Mouse (Mus musculus) MEL (cell line): Measurements from ENCODE around the gene Atxn1l. TPM values are rescaled to one million over a fixed set of nuclear protein-coding genes. Genes with fewer than 3 reads are reported as not detected.

ENCODE experiments used
- DNase-seq: peaks from one replicate; pipeline ENCODE4 v3.0.0; 2011; ENCODE audit warnings: low read depth, low spot score
- H3K27ac ChIP-seq: 2 replicates; pipeline ENCODE4 v1.5.1; 2012; ENCODE audit warnings: low read depth, mild to moderate bottlenecking, control low read depth, low read length, moderate library complexity; ENCODE audit not compliant: control insufficient read depth
- H3K27me3 ChIP-seq, 2 experiments: fragments of 150-350 bp in 1 of 2; sonication (generic) in 1 of 2; 2 replicates each; pipeline ENCODE4 v1.6.1; 2012; ENCODE audit warnings: low read length in 2 of 2, mild to moderate bottlenecking in 2 of 2, improper control_type of control experiment in 1 of 2, moderate library complexity in 1 of 2; ENCODE audit not compliant: insufficient read depth in 2 of 2, control insufficient read depth in 1 of 2
- H3K36me3 ChIP-seq, 2 experiments: 2 replicates each; pipeline ENCODE4 v1.6.1; 2012 to 2014; ENCODE audit warnings: low read length in 2 of 2, improper control_type of control experiment in 1 of 2, inconsistent platforms in 1 of 2, mild to moderate bottlenecking in 1 of 2; ENCODE audit not compliant: insufficient read depth in 2 of 2, control insufficient read depth in 1 of 2
- H3K4me1 ChIP-seq, 2 experiments: fragments of 150-350 bp in 1 of 2; sonication (generic) in 1 of 2; 2 replicates each; pipeline ENCODE4 v1.6.1; 2012; ENCODE audit warnings: low read length in 2 of 2, improper control_type of control experiment in 1 of 2, mild to moderate bottlenecking in 1 of 2; ENCODE audit not compliant: insufficient read depth in 2 of 2, control insufficient read depth in 1 of 2
- H3K4me3 ChIP-seq, 2 experiments: fragments of 150-350 bp in 1 of 2; sonication (generic) in 1 of 2; 2 replicates each; pipeline ENCODE4 v1.5.1; 2012; ENCODE audit warnings: low read depth in 2 of 2, low read length in 2 of 2, mild to moderate bottlenecking in 2 of 2, moderate library complexity in 2 of 2, control low read depth in 1 of 2, improper control_type of control experiment in 1 of 2; ENCODE audit not compliant: control insufficient read depth in 1 of 2, insufficient read depth in 1 of 2
- H3K79me2 ChIP-seq: 2 replicates; pipeline ENCODE4 v1.6.1; 2012; ENCODE audit warnings: mild to moderate bottlenecking, low read length, moderate library complexity; ENCODE audit not compliant: control insufficient read depth, poor library complexity, insufficient read depth
- H3K9ac ChIP-seq: 2 replicates; pipeline ENCODE4 v1.6.1; 2012; ENCODE audit warnings: low read depth, mild to moderate bottlenecking, control low read depth, low read length, moderate library complexity; ENCODE audit not compliant: control insufficient read depth, poor library complexity, severe bottlenecking
- H3K9me3 ChIP-seq: fragments of 150-350 bp; sonication (generic); replicated peaks from 2 replicates; pipeline ENCODE4 v1.6.1; 2012; ENCODE audit warnings: mild to moderate bottlenecking, low read length, improper control_type of control experiment, moderate library complexity; ENCODE audit not compliant: insufficient read depth
- BHLHE40 ChIP-seq: IDR thresholded peaks from 2 replicates; pipeline ENCODE4 v1.6.1; 2012; ENCODE audit warnings: low read depth, mild to moderate bottlenecking, inconsistent platforms, low read length, improper control_type of control experiment, borderline replicate concordance
- CHD1 ChIP-seq: IDR thresholded peaks from 2 replicates; pipeline ENCODE4 v1.6.1; 2012; ENCODE audit warnings: low read depth, mild to moderate bottlenecking, inconsistent platforms, low read length, improper control_type of control experiment
- CTCF ChIP-seq, 3 experiments: IDR thresholded peaks in 2 of 3; conservative IDR thresholded peaks in 1 of 3; 2 replicates each; pipeline ENCODE4 v1.5.1; 2011 to 2012; ENCODE audit warnings: low read length in 3 of 3, low read depth in 2 of 3, mild to moderate bottlenecking in 2 of 3, improper control_type of control experiment in 1 of 3, inconsistent platforms in 1 of 3, mixed read lengths in 1 of 3, moderate library complexity in 1 of 3; ENCODE audit not compliant: control insufficient read depth in 1 of 3, insufficient read depth in 1 of 3, poor library complexity in 1 of 3, severe bottlenecking in 1 of 3
- E2F4 ChIP-seq: IDR thresholded peaks from 2 replicates; pipeline ENCODE4 v1.6.1; 2011; ENCODE audit warnings: low read depth, low read length, improper control_type of control experiment, borderline replicate concordance
- ELF1 ChIP-seq: IDR thresholded peaks from 2 replicates; pipeline ENCODE4 v1.6.1; 2014; ENCODE audit warnings: low read depth, mild to moderate bottlenecking, inconsistent platforms, low read length, improper control_type of control experiment, moderate library complexity
- ETS1 ChIP-seq: IDR thresholded peaks from 2 replicates; pipeline ENCODE4 v1.6.1; 2012; ENCODE audit warnings: low read depth, mild to moderate bottlenecking, inconsistent platforms, low read length, improper control_type of control experiment, moderate library complexity
- GATA1 ChIP-seq: IDR thresholded peaks from 2 replicates; pipeline ENCODE4 v1.6.1; 2011; ENCODE audit warnings: low read depth, low read length, improper control_type of control experiment
- HCFC1 ChIP-seq: IDR thresholded peaks from 2 replicates; pipeline ENCODE4 v1.6.1; 2012; ENCODE audit warnings: low read depth, mild to moderate bottlenecking, inconsistent platforms, low read length, improper control_type of control experiment, moderate library complexity
- KAT2A ChIP-seq: conservative IDR thresholded peaks from 2 replicates; pipeline ENCODE4 v1.6.1; 2012; ENCODE audit warnings: low read depth, low read length, improper control_type of control experiment, inconsistent platforms
- MAX ChIP-seq: IDR thresholded peaks from 2 replicates; pipeline ENCODE4 v1.6.1; 2011; ENCODE audit warnings: low read length, improper control_type of control experiment
- MEF2A ChIP-seq: IDR thresholded peaks from 2 replicates; pipeline ENCODE4 v1.6.1; 2014; ENCODE audit warnings: low read depth, mild to moderate bottlenecking, inconsistent platforms, low read length, improper control_type of control experiment; ENCODE audit not compliant: poor library complexity, insufficient replicate concordance, severe bottlenecking; ENCODE audit errors: extremely low read depth
- MXI1 ChIP-seq: IDR thresholded peaks from 2 replicates; pipeline ENCODE4 v1.6.1; 2011; ENCODE audit warnings: mild to moderate bottlenecking, low read depth, low read length, improper control_type of control experiment
- MYC ChIP-seq: IDR thresholded peaks from 2 replicates; pipeline ENCODE4 v1.6.1; 2011; ENCODE audit warnings: low read depth, mild to moderate bottlenecking, low read length, improper control_type of control experiment, moderate library complexity
- NELFE ChIP-seq: IDR thresholded peaks from 2 replicates; pipeline ENCODE4 v1.6.1; 2011; ENCODE audit warnings: low read depth, low read length, improper control_type of control experiment
- NRF1 ChIP-seq: IDR thresholded peaks from 2 replicates; pipeline ENCODE4 v1.6.1; 2014; ENCODE audit warnings: low read depth, mild to moderate bottlenecking, inconsistent platforms, low read length, improper control_type of control experiment, moderate library complexity; ENCODE audit not compliant: poor library complexity, insufficient read depth, severe bottlenecking
- POLR2A ChIP-seq, 2 experiments: IDR thresholded peaks; 2 replicates each; pipeline ENCODE4 v1.6.1; 2011 to 2012; ENCODE audit warnings: low read length in 2 of 2, mild to moderate bottlenecking in 2 of 2, control low read depth in 1 of 2, improper control_type of control experiment in 1 of 2, low read depth in 1 of 2, moderate library complexity in 1 of 2; ENCODE audit not compliant: control insufficient read depth in 1 of 2, insufficient read depth in 1 of 2, poor library complexity in 1 of 2
- POLR2AphosphoS2 ChIP-seq: IDR thresholded peaks from 2 replicates; pipeline ENCODE4 v1.6.1; 2011; ENCODE audit warnings: low read length, improper control_type of control experiment
- RAD21 ChIP-seq: IDR thresholded peaks from 2 replicates; pipeline ENCODE4 v1.6.1; 2011; ENCODE audit warnings: mild to moderate bottlenecking, low read depth, low read length, improper control_type of control experiment
- RCOR1 ChIP-seq: IDR thresholded peaks from 2 replicates; pipeline ENCODE4 v1.6.1; 2012; ENCODE audit warnings: low read depth, mild to moderate bottlenecking, inconsistent platforms, low read length, improper control_type of control experiment
- SIN3A ChIP-seq: IDR thresholded peaks from 2 replicates; pipeline ENCODE4 v1.6.1; 2012; ENCODE audit warnings: low read length, improper control_type of control experiment, inconsistent platforms
- TAL1 ChIP-seq: IDR thresholded peaks from 2 replicates; pipeline ENCODE4 v1.6.1; 2012; ENCODE audit warnings: mild to moderate bottlenecking, inconsistent platforms, low read length, moderate library complexity, mixed read lengths
- TBP ChIP-seq: IDR thresholded peaks from 2 replicates; pipeline ENCODE4 v1.8.0; 2011; ENCODE audit warnings: low read depth, low read length, improper control_type of control experiment
- ZC3H11A ChIP-seq: IDR thresholded peaks from 2 replicates; pipeline ENCODE4 v1.6.1; 2012; ENCODE audit warnings: low read depth, mild to moderate bottlenecking, inconsistent platforms, low read length, improper control_type of control experiment
- ZKSCAN1 ChIP-seq: IDR thresholded peaks from 2 replicates; pipeline ENCODE4 v1.6.1; 2012; ENCODE audit warnings: low read depth, mild to moderate bottlenecking, inconsistent platforms, low read length, improper control_type of control experiment, moderate library complexity
- ZMIZ1 ChIP-seq: IDR thresholded peaks from 2 replicates; pipeline ENCODE4 v1.6.1; 2012; ENCODE audit warnings: low read depth, mild to moderate bottlenecking, inconsistent platforms, low read length, improper control_type of control experiment, moderate library complexity
- ZNF384 ChIP-seq: IDR thresholded peaks from 2 replicates; pipeline ENCODE4 v1.6.1; 2012; ENCODE audit warnings: low read depth, mild to moderate bottlenecking, inconsistent platforms, low read length, improper control_type of control experiment
- polyA plus RNA-seq, 2 experiments: library from polyadenylated mRNA; stranded (reverse) in 1 of 2; unstranded in 1 of 2; fragments of >175 nt in 1 of 2; fragments of >200 nt in 1 of 2; gene quantifications; 2 replicates each; pipeline versions ENCODE4 v1.2.1 to v1.2.4; 2012; ENCODE audit warnings: low replicate concordance in 2 of 2, low read depth in 1 of 2; ENCODE audit not compliant: insufficient read length in 2 of 2, insufficient read depth in 1 of 2, missing spikeins in 1 of 2
- total RNA-seq: library from RNA; depleted of rRNA; stranded (reverse); fragments of 300-350 nt; gene quantifications from 2 replicates; pipeline ENCODE4 v1.2.3, GENCODE M21; 2012

Gene Atxn1l
- total and polyA plus RNA-seq, 3 experiments = 4.1 to 9.5 TPM; not detected in 1

DNA sequence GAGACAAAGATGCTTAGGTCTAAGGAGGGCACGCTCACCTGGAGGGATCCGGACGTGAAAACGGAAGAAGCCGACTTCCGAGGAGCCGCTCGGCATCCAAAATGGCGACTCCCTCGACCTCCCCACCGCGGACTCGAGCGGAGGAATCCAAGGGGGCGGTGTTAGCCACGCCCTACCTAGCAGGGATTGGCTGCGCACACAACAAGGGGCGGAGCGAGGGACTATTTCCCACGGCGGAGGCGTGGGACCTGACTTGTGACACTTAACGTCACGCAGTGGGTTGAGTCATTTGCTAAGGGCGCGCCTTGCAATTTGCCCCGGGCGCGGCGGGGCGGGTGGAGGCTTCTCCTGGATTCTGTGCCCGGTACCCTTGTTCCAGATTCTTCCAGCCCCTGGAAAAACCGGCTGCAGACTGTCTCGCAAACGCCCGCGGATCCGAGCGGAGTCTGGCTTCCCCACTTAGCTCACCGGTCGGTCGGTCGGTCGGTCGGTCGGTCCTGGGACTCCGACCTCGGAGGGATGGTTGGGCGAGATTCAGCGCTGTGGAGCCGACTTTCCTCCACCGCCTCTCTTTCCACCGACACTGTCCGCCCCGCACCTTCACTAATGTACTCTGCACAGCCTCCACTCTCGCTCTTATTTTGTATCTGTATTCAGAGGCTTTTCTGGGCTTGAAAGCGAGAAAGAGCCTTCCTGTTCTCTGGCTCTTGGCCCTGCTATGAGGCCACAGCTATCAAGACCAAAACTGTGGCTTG, 44.2 kb downstream of the Atxn1l start, which contains the start of gene Ist1 (continued):
- TF ChIP-seq NELFE (peak; percentile 97), ZKSCAN1 (peak; percentile 66; the same call in 1 of the 2 replicates), ZC3H11A (no peak), E2F4 (peak; percentile 59; the same call in 1 of the 2 replicates), ETS1 (peak; percentile 66), POLR2AphosphoS2 (peak; percentile 82; the same call in 1 of the 2 replicates), MXI1 (peak; percentile 95), TBP (peak; percentile 91), RCOR1 (peak; percentile 40; the same call in 1 of the 2 replicates), BHLHE40 (no peak), CHD1 (no peak), ZMIZ1 (peak; percentile 89; the same call in 1 of the 2 replicates), NRF1 (peak; percentile 48; the same call in 1 of the 2 replicates)

- H3K9ac ChIP-seq = peak overlapping the region; percentile 73
- H3K4me3 ChIP-seq = peak overlapping the region; percentile 81 to 83
- H3K27ac ChIP-seq = peak overlapping the region; percentile 35
- H3K36me3 ChIP-seq = peaks cover 0 to 15% of the 10 kb centered on the region in 2 experiments; a peak in 2 of 4 replicates
- no peaks in the 10 kb centered on the region for H3K9me3 ChIP-seq
- peaks cover 44% of the 10 kb centered on the region for H3K79me2 ChIP-seq
- no peak for DNase-seq
- H3K27me3 ChIP-seq = no peaks in the 10 kb centered on the region
- peaks cover 5 to 14% of the 10 kb centered on the region in 2 experiments for H3K4me1 ChIP-seq
- no peak for TF ChIP-seq GATA1
- TF ChIP-seq ELF1 = peak; percentile 51; the same call in 1 of the 2 replicates
- TF ChIP-seq, all 39 proteins: peak for 1
Measured at GRCm38 (mm10) chr8:109692443-109693145, 44.9 kb downstream of the Atxn1l start.

- H3K9me3 ChIP-seq = no peaks in the 10 kb centered on the region
- peaks cover 49% of the 10 kb centered on the region for H3K79me2 ChIP-seq
- H3K27ac ChIP-seq = no peak overlapping the region
- no peaks in the 10 kb centered on the region for H3K27me3 ChIP-seq
- peak; percentile 75 for DNase-seq
- H3K4me3 ChIP-seq = peak overlapping the region; percentile 50 to 81
- peak overlapping the region; percentile 73 for H3K9ac ChIP-seq
- H3K4me1 ChIP-seq = peaks cover 5 to 14% of the 10 kb centered on the region in 2 experiments
- H3K36me3 ChIP-seq = peaks cover 0 to 15% of the 10 kb centered on the region in 2 experiments; a peak in 2 of 4 replicates
- TF ChIP-seq KAT2A (no peak), GATA1 (peak; percentile 61), RCOR1 (no peak), MAX (no peak), MYC (peak; percentile 45; the same call in 1 of the 2 replicates), SIN3A (no peak), POLR2A (IDR thresholded peaks at IDR 0.05; ENCODE audit: control insufficient read depth in 1 of 2, insufficient read depth in 1 of 2, low read depth in 1 of 2, low read length in 2 of 2, poor library complexity in 1 of 2) (no peak), POLR2AphosphoS2 (no peak), ZC3H11A (no peak), MEF2A (no peak), HCFC1 (no peak), TBP (no peak), ZNF384 (peak; percentile 89), ZKSCAN1 (no peak), TAL1 (peak; percentile 59), CTCF (IDR thresholded peaks at IDR 0.05 in 2 of 3, conservative IDR thresholded peaks at IDR 0.05 in 1 of 3; ENCODE audit: control insufficient read depth in 1 of 3, insufficient read depth in 1 of 3, low read depth in 2 of 3, low read length in 3 of 3, poor library complexity in 1 of 3, severe bottlenecking in 1 of 3) (peak in 2 of 3 experiments; percentile 14 to 25; a peak in 2 of 6 replicates), RAD21 (no peak), NELFE (no peak)
Measured at GRCm38 (mm10) chr8:109691769-109692168, 45.8 kb downstream of the Atxn1l start.
